14 mouse cellular contexts compared by ENCODE assay signal in the genomic region with DNA sequence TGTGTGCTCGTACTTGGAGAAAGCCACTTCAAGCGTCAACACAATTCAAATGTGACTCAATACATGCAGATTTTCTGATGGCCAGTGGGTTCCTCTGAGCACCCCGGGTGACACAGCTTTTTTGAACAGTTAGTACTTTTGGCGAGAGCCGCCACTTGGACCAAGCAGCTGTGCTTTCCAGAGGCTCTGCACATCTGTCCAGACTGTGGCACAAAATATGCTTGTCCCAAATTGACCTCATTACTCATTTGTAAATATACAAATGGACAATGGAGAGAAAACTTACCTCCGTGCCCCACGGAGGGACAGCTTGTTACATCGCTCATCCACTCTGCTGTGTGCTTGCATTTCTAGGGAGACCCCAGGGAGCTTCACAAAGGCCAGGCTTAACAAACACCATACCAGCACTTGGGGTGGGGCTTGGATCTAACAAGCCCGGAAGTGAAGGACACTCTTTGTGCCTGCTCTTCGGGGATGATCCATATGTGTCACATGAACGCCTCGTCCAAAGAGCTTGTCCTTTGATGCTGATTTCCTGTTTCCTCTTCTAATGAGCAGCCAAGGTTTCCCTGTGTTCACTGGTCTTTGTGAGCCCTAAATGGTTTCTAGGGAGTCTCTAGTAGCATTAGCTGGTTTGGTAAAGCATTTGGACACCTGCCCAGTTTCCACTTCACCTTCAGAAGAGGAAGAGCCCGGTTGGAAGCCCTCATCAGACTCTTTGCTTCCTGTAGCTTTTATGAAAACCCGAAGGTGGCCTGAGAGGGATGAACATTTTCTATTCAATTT.
DNase-seq lines count a peak whose midpoint lies in the region; ATAC-seq lines count a peak whose summit lies in the region.
"Had no signal": no experiment of that assay in that cellular context is flagged by ENCODE, and none has a peak within 500 bp of the region (broad histone marks: within the 10 kb centered on the region; RNA-seq: fewer than 3 reads in every experiment).

No protein-coding gene starts in this region.

- peak; percentile 22 for DNase-seq in embryonic facial prominence, embryonic 14.5 days (ENCODE audit: low spot score)
- DNase-seq in embryonic facial prominence, embryonic 10.5 days (ENCODE audit: low spot score): no peak
- DNase-seq in midbrain, embryonic 14.5 days: peak; percentile 15
- DNase-seq in lung, adult 18-20 months: peak; percentile 9 to 43
- DNase-seq in cerebellum, adult 9-10 months: no peak
- no peak for DNase-seq in cerebellum, postnatal 36 days
- DNase-seq: cerebellum, adult 8-10 months; spleen, adult 18-20 months had no signal

- H3K27me3 ChIP-seq in embryonic facial prominence, embryonic 14.5 days (replicated peaks; ENCODE audit: control insufficient read depth, insufficient read depth, low read length): no peaks in the 10 kb centered on the region
- no peaks in the 10 kb centered on the region for H3K27me3 ChIP-seq in embryonic facial prominence, embryonic 10.5 days (replicated peaks; ENCODE audit: low read depth, poor library complexity, severe bottlenecking)
- H3K27me3 ChIP-seq in midbrain, embryonic 14.5 days (ENCODE audit: control insufficient read depth, insufficient read depth, low read length): no peaks in the 10 kb centered on the region
- H3K27me3 ChIP-seq in midbrain, embryonic 15.5 days (replicated peaks): no peaks in the 10 kb centered on the region
- H3K27me3 ChIP-seq in intestine, embryonic 16.5 days (replicated peaks; ENCODE audit: control insufficient read depth, insufficient read depth, low read length): no peaks in the 10 kb centered on the region
- H3K27me3 ChIP-seq: embryonic facial prominence, embryonic 12.5 days; kidney, embryonic 15.5 days; limb, embryonic 13.5 days had no signal

- H3K4me1 ChIP-seq in embryonic facial prominence, embryonic 14.5 days (ENCODE audit: control insufficient read depth, insufficient read depth, low read length): no peaks in the 10 kb centered on the region
- no peaks in the 10 kb centered on the region for H3K4me1 ChIP-seq in embryonic facial prominence, embryonic 10.5 days
- no peaks in the 10 kb centered on the region for H3K4me1 ChIP-seq in midbrain, embryonic 14.5 days (ENCODE audit: control insufficient read depth, insufficient read depth, low read length)
- no peaks in the 10 kb centered on the region for H3K4me1 ChIP-seq in midbrain, embryonic 15.5 days
- H3K4me1 ChIP-seq in intestine, embryonic 16.5 days (ENCODE audit: control insufficient read depth, insufficient read depth, low read length): no peaks in the 10 kb centered on the region
- H3K4me1 ChIP-seq: embryonic facial prominence, embryonic 12.5 days; kidney, embryonic 15.5 days had no signal

- no peak overlapping the region for H3K4me2 ChIP-seq in embryonic facial prominence, embryonic 14.5 days (ENCODE audit: low read depth, low read length)
- H3K4me2 ChIP-seq in midbrain, embryonic 14.5 days (ENCODE audit: low read length): no peak overlapping the region
- H3K4me2 ChIP-seq in midbrain, embryonic 15.5 days: no peak overlapping the region
- no peak overlapping the region for H3K4me2 ChIP-seq in intestine, embryonic 16.5 days (ENCODE audit: low read depth, low read length)
- H3K4me2 ChIP-seq: embryonic facial prominence, embryonic 12.5 days; kidney, embryonic 15.5 days; limb, embryonic 13.5 days had no signal

- no peak overlapping the region for H3K9ac ChIP-seq in embryonic facial prominence, embryonic 14.5 days (ENCODE audit: low read depth, low read length)
- no peak overlapping the region for H3K9ac ChIP-seq in midbrain, embryonic 14.5 days (replicated peaks; ENCODE audit: low read length)
- no peak overlapping the region for H3K9ac ChIP-seq in midbrain, embryonic 15.5 days
- no peak overlapping the region for H3K9ac ChIP-seq in intestine, embryonic 16.5 days (ENCODE audit: low read depth, low read length)
- H3K9ac ChIP-seq: embryonic facial prominence, embryonic 12.5 days; kidney, embryonic 15.5 days; limb, embryonic 13.5 days had no signal

- 61% methylated on average over 14 of the region's 14 CpGs for WGBS in embryonic facial prominence, embryonic 14.5 days
- WGBS in embryonic facial prominence, embryonic 10.5 days: 72% methylated on average over 14 of the region's 14 CpGs
- WGBS in midbrain, embryonic 14.5 days: 72% methylated on average over 14 of the region's 14 CpGs
- 64% methylated on average over 14 of the region's 14 CpGs for WGBS in midbrain, embryonic 15.5 days
- 55% methylated on average over 14 of the region's 14 CpGs for WGBS in intestine, embryonic 16.5 days

- ATAC-seq in embryonic facial prominence, embryonic 14.5 days (ENCODE audit: low read depth): no peak
- no peak for ATAC-seq in midbrain, embryonic 14.5 days (ENCODE audit: low FRiP score, low TSS enrichment)
- no peak for ATAC-seq in midbrain, embryonic 15.5 days (replicated peaks)
- no peak for ATAC-seq in intestine, embryonic 16.5 days

- H3K4me3 ChIP-seq in embryonic facial prominence, embryonic 14.5 days (ENCODE audit: low read depth, low read length): no peak overlapping the region
- no peak overlapping the region for H3K4me3 ChIP-seq in embryonic facial prominence, embryonic 10.5 days
- no peak overlapping the region for H3K4me3 ChIP-seq in midbrain, embryonic 14.5 days (replicated peaks; ENCODE audit: low read depth, low read length)
- no peak overlapping the region for H3K4me3 ChIP-seq in midbrain, embryonic 15.5 days
- no peak overlapping the region for H3K4me3 ChIP-seq in intestine, embryonic 16.5 days (ENCODE audit: low read length)
- H3K4me3 ChIP-seq: embryonic facial prominence, embryonic 12.5 days; kidney, embryonic 15.5 days; limb, embryonic 13.5 days had no signal

- H3K36me3 ChIP-seq in embryonic facial prominence, embryonic 14.5 days (ENCODE audit: control insufficient read depth, insufficient read depth, low read length): no peaks in the 10 kb centered on the region
- H3K36me3 ChIP-seq in embryonic facial prominence, embryonic 10.5 days (replicated peaks): no peaks in the 10 kb centered on the region
- H3K36me3 ChIP-seq in midbrain, embryonic 14.5 days (ENCODE audit: control insufficient read depth, insufficient read depth, low read length): no peaks in the 10 kb centered on the region
- no peaks in the 10 kb centered on the region for H3K36me3 ChIP-seq in midbrain, embryonic 15.5 days (replicated peaks)
- no peaks in the 10 kb centered on the region for H3K36me3 ChIP-seq in intestine, embryonic 16.5 days (ENCODE audit: control insufficient read depth, insufficient read depth, low read length)
- H3K36me3 ChIP-seq: embryonic facial prominence, embryonic 12.5 days; kidney, embryonic 15.5 days; limb, embryonic 13.5 days had no signal

- no peak overlapping the region for H3K27ac ChIP-seq in embryonic facial prominence, embryonic 14.5 days (replicated peaks; ENCODE audit: low read depth, low read length)
- H3K27ac ChIP-seq in embryonic facial prominence, embryonic 10.5 days (replicated peaks): no peak overlapping the region
- no peak overlapping the region for H3K27ac ChIP-seq in midbrain, embryonic 14.5 days (replicated peaks; ENCODE audit: low read depth, low read length)
- no peak overlapping the region for H3K27ac ChIP-seq in midbrain, embryonic 15.5 days
- no peak overlapping the region for H3K27ac ChIP-seq in intestine, embryonic 16.5 days (ENCODE audit: low read length)
- H3K27ac ChIP-seq: embryonic facial prominence, embryonic 12.5 days; kidney, embryonic 15.5 days; limb, embryonic 13.5 days; macrophage had no signal

- no peaks in the 10 kb centered on the region for H3K9me3 ChIP-seq in embryonic facial prominence, embryonic 14.5 days (ENCODE audit: control insufficient read depth, low read length)
- H3K9me3 ChIP-seq in embryonic facial prominence, embryonic 10.5 days: no peaks in the 10 kb centered on the region
- no peaks in the 10 kb centered on the region for H3K9me3 ChIP-seq in midbrain, embryonic 14.5 days (ENCODE audit: control insufficient read depth, low read length)
- H3K9me3 ChIP-seq in midbrain, embryonic 15.5 days: no peaks in the 10 kb centered on the region
- H3K9me3 ChIP-seq in intestine, embryonic 16.5 days (ENCODE audit: control insufficient read depth, low read length): no peaks in the 10 kb centered on the region
- H3K9me3 ChIP-seq: embryonic facial prominence, embryonic 12.5 days; kidney, embryonic 15.5 days; limb, embryonic 13.5 days had no signal

Comparison
In these comparisons a context has a peak if more than half of its experiments do, and no peak if none do; other contexts are left out.
1. DNase-seq: peak in embryonic facial prominence, embryonic 14.5 days (single experiment), midbrain, embryonic 14.5 days (single experiment) and lung, adult 18-20 months (2 of 2); none in embryonic facial prominence, embryonic 10.5 days (single experiment), cerebellum, adult 9-10 months (single experiment) and cerebellum, postnatal 36 days (0 of 2).